Mouse (Mus musculus) heart, postnatal 0 days (tissue): ENCODE data around the gene Fam107b.

Experiments
- CTCF ChIP-seq: IDR thresholded peaks from 2 replicates; pipeline ENCODE4 v1.5.1; 2016; ENCODE audit warnings: antibody characterized with exemption, control low read depth, low read depth
- EP300 ChIP-seq: IDR thresholded peaks from 2 replicates; pipeline ENCODE4 v1.6.1; 2016; ENCODE audit warnings: antibody characterized with exemption, low read depth

- TF ChIP-seq CTCF (0 out of 2 replicates have a peak, but pooled peaks have one; percentile 12), EP300 (no peak)
These were observed 175.8 kb downstream of the Fam107b start for GRCm38 (mm10) chr2:3745910-3746606.
